Mouse (Mus musculus): ENCODE results near the gene Fcer1a. TPM values are rescaled to one million over a fixed set of nuclear protein-coding genes. Genes with fewer than 3 reads are reported as not detected.
"Not testable (repeated sequence)": the region's sequence is repeated elsewhere in the genome, so short reads cannot be mapped to it uniquely, and the experiment has no call there.

Fcer1a gene
- total RNA-seq (2014; fragmentation: Nextera tagmentation) (16.6 TPM in 1 of 2 replicates, not detected in the other), total RNA-seq (2017) (3.9 and 5.7 TPM in 2 replicates)

- no peak for ATAC-seq (replicated peaks; ENCODE audit: poor library complexity, severe bottlenecking)
These were observed at the start of gene Fcer1a for GRCm38 (mm10) chr1:173227081-173227480. TSS of gene Fcer1a (minus strand) at chr1:173227214.

GRCm38 (mm10) chr1:173265701-173266100 lies 38.7 kb upstream of the Fcer1a start, which contains the start of gene Olfr418:
TSS of gene Olfr418 (plus strand) at chr1:173266001.
- ATAC-seq (replicated peaks; ENCODE audit: poor library complexity, severe bottlenecking), result no peak

- ATAC-seq (replicated peaks; ENCODE audit: poor library complexity, severe bottlenecking), result no peak
These were observed 22.9 kb upstream of the Fcer1a start for GRCm38 (mm10) chr1:173249888-173250287.

GRCm38 (mm10) chr1:173237004-173237403 lies 10.0 kb upstream of the Fcer1a start:
- not testable (repeated sequence) for ATAC-seq (replicated peaks; ENCODE audit: poor library complexity, severe bottlenecking)

DNA sequence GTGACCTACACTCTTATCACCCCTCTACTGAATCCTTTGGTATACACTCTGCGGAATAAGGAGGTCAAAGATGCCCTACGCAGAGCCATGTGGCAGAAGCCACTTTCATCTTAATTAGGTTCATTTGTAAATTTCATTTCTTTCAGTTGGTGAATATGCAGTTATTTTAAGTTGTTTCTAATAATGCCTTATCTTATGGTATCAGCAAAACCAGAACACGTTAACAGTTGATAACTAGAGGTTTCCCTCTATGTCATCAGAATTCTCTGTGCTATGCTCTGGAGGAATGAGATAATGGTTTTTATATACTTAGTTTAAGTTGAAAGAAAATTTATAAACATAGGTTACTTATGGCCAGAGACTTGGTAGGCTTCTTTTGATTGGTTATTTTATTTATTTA lies 10.5 kb downstream of the Fcer1a start:
- no peak for ATAC-seq (replicated peaks; ENCODE audit: poor library complexity, severe bottlenecking)

DNA sequence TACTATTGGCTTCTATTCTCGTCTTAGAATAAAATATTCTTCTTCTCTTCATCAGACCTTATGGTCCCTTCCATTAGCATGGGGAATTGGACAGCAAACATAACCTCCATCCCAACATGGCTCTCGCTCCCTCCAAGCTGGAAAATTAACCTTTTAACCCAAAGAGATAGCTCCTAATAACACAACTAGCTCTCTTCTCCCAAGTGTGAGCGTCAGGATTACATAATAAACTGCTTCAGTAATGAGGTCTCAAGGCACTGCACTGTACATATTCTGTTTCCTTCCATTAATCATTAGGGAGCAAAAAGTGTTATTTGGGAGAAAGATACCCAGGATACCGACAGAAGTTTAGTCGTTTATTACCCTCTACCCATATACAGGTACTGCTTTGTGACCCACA lies 14.9 kb downstream of the Fcer1a start, which contains the start of gene Olfr1404:
TSS of gene Olfr1404 (plus strand) at position 301 of the 400 bp plus-strand sequence.
- no peak for ATAC-seq (replicated peaks; ENCODE audit: poor library complexity, severe bottlenecking)

DNA sequence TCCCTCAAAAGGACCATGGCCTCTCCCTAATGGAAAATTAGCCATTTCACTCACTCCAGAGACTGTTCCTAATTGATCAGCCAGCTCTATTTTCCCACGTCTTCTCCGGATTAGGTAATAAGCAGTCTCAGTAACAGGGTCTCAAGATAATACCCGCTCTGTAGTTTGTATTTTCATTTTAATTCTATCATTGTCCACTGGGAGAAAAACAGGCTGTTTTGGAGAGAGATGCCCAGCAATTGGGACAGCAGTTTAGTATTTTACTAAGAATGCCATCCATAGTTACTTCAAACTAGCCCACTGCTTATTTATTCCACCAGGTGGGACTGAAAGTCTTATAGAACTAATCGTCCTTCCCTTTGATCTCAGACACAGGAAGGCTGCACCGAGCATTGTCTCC lies 29.5 kb downstream of the Fcer1a start, which contains the start of gene Olfr218:
TSS of gene Olfr218 (plus strand) at position 301 of the 400 bp plus-strand sequence.
- ATAC-seq (replicated peaks; ENCODE audit: poor library complexity, severe bottlenecking), result no peak

GRCm38 (mm10) chr1:173196359-173196758 lies 30.7 kb downstream of the Fcer1a start:
- ATAC-seq (replicated peaks; ENCODE audit: poor library complexity, severe bottlenecking), result no peak

DNA sequence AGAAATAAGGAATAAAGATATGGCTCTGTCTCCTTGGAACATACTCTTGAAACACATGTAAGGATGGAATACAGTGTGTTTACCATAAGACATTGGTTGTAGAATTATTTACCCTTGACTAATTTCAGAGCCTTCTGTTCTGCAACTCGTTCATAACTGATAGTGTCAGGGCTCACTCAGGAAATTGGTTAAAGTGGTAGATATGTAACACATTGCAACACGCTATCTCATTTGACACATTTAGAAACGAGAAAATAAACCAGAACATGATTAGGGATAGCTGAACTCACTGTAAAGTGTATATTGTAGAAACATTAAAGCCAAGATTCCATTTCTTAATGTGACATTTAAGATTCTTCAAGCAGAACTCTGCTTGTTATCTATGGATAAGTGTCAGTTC lies 35.0 kb downstream of the Fcer1a start:
- ATAC-seq (replicated peaks; ENCODE audit: poor library complexity, severe bottlenecking), result no peak; the same call in 1 of the 2 replicates

- ATAC-seq (replicated peaks; ENCODE audit: poor library complexity, severe bottlenecking), result no peak
These were observed 36.5 kb downstream of the Fcer1a start, which contains the start of gene Olfr1406 for GRCm38 (mm10) chr1:173190540-173190939. TSS of gene Olfr1406 (minus strand) at chr1:173190640.

GRCm38 (mm10) chr1:173174154-173174842 lies 52.7 kb downstream of the Fcer1a start:
- no peak for ATAC-seq (replicated peaks; ENCODE audit: poor library complexity, severe bottlenecking)

Other genes with a start within 250 kb of the Fcer1a start
- gene Olfr1408, start 89.8 kb downstream of the Fcer1a start, total RNA-seq (2014; fragmentation: Nextera tagmentation), result not detected in 2 replicates
- gene Olfr1408, start 89.8 kb downstream of the Fcer1a start, total RNA-seq (2017), result not detected in 2 replicates
- not detected in 2 replicates for gene Olfr1406, start 36.6 kb downstream of the Fcer1a start, total RNA-seq (2014; fragmentation: Nextera tagmentation)
- gene Olfr1406, start 36.6 kb downstream of the Fcer1a start, total RNA-seq (2017), result not detected in 2 replicates
- not detected in 2 replicates for gene Olfr218, start 29.4 kb downstream of the Fcer1a start, total RNA-seq (2014; fragmentation: Nextera tagmentation)
- gene Olfr218, start 29.4 kb downstream of the Fcer1a start, total RNA-seq (2017), result not detected in 2 replicates
- gene Olfr1404, start 14.8 kb downstream of the Fcer1a start, total RNA-seq (2014; fragmentation: Nextera tagmentation), result not detected in 2 replicates
- not detected in 2 replicates for gene Olfr1404, start 14.8 kb downstream of the Fcer1a start, total RNA-seq (2017)
- gene Olfr418, start 38.8 kb upstream of the Fcer1a start, total RNA-seq (2014; fragmentation: Nextera tagmentation), result not detected in 2 replicates
- gene Olfr418, start 38.8 kb upstream of the Fcer1a start, total RNA-seq (2017), result not detected in 2 replicates
- not detected in 2 replicates for gene Mptx2, start 50.6 kb upstream of the Fcer1a start, total RNA-seq (2014; fragmentation: Nextera tagmentation)
- gene Mptx2, start 50.6 kb upstream of the Fcer1a start, total RNA-seq (2017), result not detected in 2 replicates
- not detected in 2 replicates for gene Ackr1, start 106.5 kb upstream of the Fcer1a start, total RNA-seq (2014; fragmentation: Nextera tagmentation)
- not detected in 2 replicates for gene Ackr1, start 106.5 kb upstream of the Fcer1a start, total RNA-seq (2017)
- gene Aim2, start 123.7 kb upstream of the Fcer1a start, total RNA-seq (2014; fragmentation: Nextera tagmentation), result 59.1 and 67.7 TPM in 2 replicates
- gene Aim2, start 123.7 kb upstream of the Fcer1a start, total RNA-seq (2017), result 80.6 and 90.7 TPM in 2 replicates
- not detected in 2 replicates for gene Cadm3, start 140.5 kb upstream of the Fcer1a start, total RNA-seq (2014; fragmentation: Nextera tagmentation)
- 0.26 TPM in 1 of 2 replicates, not detected in the other for gene Cadm3, start 140.5 kb upstream of the Fcer1a start, total RNA-seq (2017)

All from granulocyte monocyte progenitor cell, adult 5-6 weeks (primary cell).